Mouse (Mus musculus) erythroblast, embryonic 14.5 days (primary cell): ENCODE measurements around the gene Myl4.

Experiments used
- GATA1 ChIP-seq: IDR thresholded peaks from 2 replicates; pipeline ENCODE4 v1.6.1; 2012; ENCODE audit warnings: low read length, inconsistent platforms, mixed read lengths
- TAL1 ChIP-seq: IDR thresholded peaks from 3 replicates; pipeline ENCODE4 v1.6.1; 2012; ENCODE audit warnings: low read length, inconsistent platforms, mixed read lengths

GRCm38 (mm10) chr11:104609733-104610132, 59.3 kb downstream of the Myl4 start:
- TF ChIP-seq GATA1 (no peak), TAL1 (no peak)
